Mouse (Mus musculus) limb, embryonic 11.5 days (tissue): ENCODE measurements around the gene Dhodh. TPM values are rescaled to one million over a fixed set of nuclear protein-coding genes. Genes with fewer than 3 reads are reported as not detected.

Experiments used
- ATAC-seq: fragments of 200-750 bp; cut with Nextera tagmentation; 2 replicates; pipeline ENCODE4 v1.8.0; 2017; ENCODE audit warnings: low read depth; ENCODE audit not compliant: insufficient number of reproducible peaks, low FRiP score, low TSS enrichment
- DNase-seq: peaks from one replicate; pipeline ENCODE4 v3.0.0-alpha.2; 2015; ENCODE audit warnings: low spot score
- H3K27ac ChIP-seq: fragments of 300-500 bp; sonication (generic); replicated peaks from 2 replicates; pipeline ENCODE4 v1.5.1; 2014; ENCODE audit warnings: low read depth, mild to moderate bottlenecking, low read length
- H3K27me3 ChIP-seq: fragments of 300-500 bp; sonication (generic); 2 replicates; pipeline ENCODE4 v1.6.1; 2014; ENCODE audit warnings: mild to moderate bottlenecking, low read length, mixed read lengths; ENCODE audit not compliant: control insufficient read depth, insufficient read depth
- H3K36me3 ChIP-seq: fragments of 300-500 bp; sonication (generic); 2 replicates; pipeline ENCODE4 v1.6.1; 2014; ENCODE audit warnings: mild to moderate bottlenecking, low read length, moderate library complexity, mixed read lengths; ENCODE audit not compliant: control insufficient read depth, insufficient read depth
- H3K4me1 ChIP-seq: fragments of 300-500 bp; sonication (generic); 2 replicates; pipeline ENCODE4 v1.6.1; 2014; ENCODE audit warnings: low read length, mixed read lengths; ENCODE audit not compliant: control insufficient read depth, insufficient read depth
- H3K4me2 ChIP-seq: fragments of 300-500 bp; sonication (generic); 2 replicates; pipeline ENCODE4 v1.6.1; 2014; ENCODE audit warnings: low read depth, mild to moderate bottlenecking, moderate library complexity; ENCODE audit not compliant: severe bottlenecking
- H3K4me3 ChIP-seq: fragments of 300-500 bp; sonication (generic); 2 replicates; pipeline ENCODE4 v1.5.1; 2014; ENCODE audit warnings: low read depth, low read length
- H3K9ac ChIP-seq: fragments of 300-500 bp; sonication (generic); 2 replicates; pipeline ENCODE4 v1.6.1; 2014; ENCODE audit warnings: mild to moderate bottlenecking, low read length
- H3K9me3 ChIP-seq: fragments of 300-500 bp; sonication (generic); 2 replicates; pipeline ENCODE4 v1.6.1; 2016; ENCODE audit warnings: low read length; ENCODE audit not compliant: control insufficient read depth
- WGBS: fragments of 180-500 bp; shearing (Covaris S2); extraction: QIAGEN DNeasy Blood & Tissue Kit; methylation state at CpG from one replicate; pipeline ENCODE4 v1.1.7; 2014; 5-methylcytosine and 5-hydroxymethylcytosine counted together
- polyA plus RNA-seq: library from polyadenylated mRNA; unstranded; fragments of >200 nt; fragmentation: Nextera tagmentation; extraction: Ambion mirVana; gene quantifications from 2 replicates; pipeline ENCODE4 v1.2.1, GENCODE M21; 2014

Gene Dhodh
- polyA plus RNA-seq, 1 experiment from 2014 or later = 49.4 TPM

- peaks cover 4% of the 10 kb centered on the region for H3K36me3 ChIP-seq
- 83% methylated on average over 6 of the region's 6 CpGs for WGBS
- peak; percentile 35 for DNase-seq
Measured at GRCm38 (mm10) chr8:109593117-109593788, 15.2 kb downstream of the Dhodh start.

GRCm38 (mm10) chr8:109592164-109592563 is 16.3 kb downstream of the Dhodh start:
- Histone ChIP-seq H3K27me3 (no peaks in the 10 kb centered on the region), H3K9ac (no peak overlapping the region), H3K4me3 (no peak overlapping the region), H3K9me3 (no peaks in the 10 kb centered on the region), H3K27ac (no peak overlapping the region), H3K36me3 (peaks cover 4% of the 10 kb centered on the region), H3K4me1 (no peaks in the 10 kb centered on the region), H3K4me2 (no peak overlapping the region)
- DNase-seq (no peak), ATAC-seq (no peak)
- 95% methylated on average over 5 of the region's 5 CpGs for WGBS

More at GRCm38 (mm10) chr8:109593117-109593788, 15.2 kb downstream of the Dhodh start:
- no peak overlapping the region for H3K9ac ChIP-seq
- no peaks in the 10 kb centered on the region for H3K4me1 ChIP-seq
- no peak for ATAC-seq
- no peaks in the 10 kb centered on the region for H3K27me3 ChIP-seq
- H3K9me3 ChIP-seq = no peaks in the 10 kb centered on the region
- no peak overlapping the region for H3K4me3 ChIP-seq
- H3K27ac ChIP-seq = no peak overlapping the region
- H3K4me2 ChIP-seq = no peak overlapping the region

- Histone ChIP-seq H3K9me3 (no peaks in the 10 kb centered on the region), H3K4me3 (no peak overlapping the region), H3K27ac (no peak overlapping the region), H3K9ac (no peak overlapping the region), H3K27me3 (no peaks in the 10 kb centered on the region), H3K4me1 (no peaks in the 10 kb centered on the region), H3K36me3 (peaks cover 4% of the 10 kb centered on the region), H3K4me2 (no peak overlapping the region)
- DNase-seq (no peak), ATAC-seq (no peak)
- WGBS = 94% methylated on average over 3 of the region's 3 CpGs
Measured at GRCm38 (mm10) chr8:109591367-109591766, 17.1 kb downstream of the Dhodh start.

- Histone ChIP-seq H3K36me3 (peaks cover 4% of the 10 kb centered on the region), H3K27me3 (no peaks in the 10 kb centered on the region), H3K4me1 (no peaks in the 10 kb centered on the region), H3K27ac (no peak overlapping the region), H3K4me3 (no peak overlapping the region), H3K9ac (no peak overlapping the region), H3K4me2 (no peak overlapping the region), H3K9me3 (no peaks in the 10 kb centered on the region)
- DNase-seq = no peak
- ATAC-seq = no peak
- 88% methylated on average over 9 of the region's 9 CpGs for WGBS
Measured at GRCm38 (mm10) chr8:109590901-109591300, 17.6 kb downstream of the Dhodh start.

- DNase-seq (no peak), ATAC-seq (no peak)
- WGBS = 60% methylated on average over 7 of the region's 7 CpGs
- Histone ChIP-seq H3K27ac (no peak overlapping the region), H3K27me3 (no peaks in the 10 kb centered on the region), H3K36me3 (no peaks in the 10 kb centered on the region), H3K9ac (no peak overlapping the region), H3K4me1 (no peaks in the 10 kb centered on the region), H3K4me2 (no peak overlapping the region), H3K9me3 (no peaks in the 10 kb centered on the region; the same call in 1 of the 2 replicates), H3K4me3 (no peak overlapping the region)
Measured at GRCm38 (mm10) chr8:109586972-109587504, 21.4 kb downstream of the Dhodh start.

GRCm38 (mm10) chr8:109585652-109586051 is 22.8 kb downstream of the Dhodh start:
- Histone ChIP-seq H3K9me3 (no peaks in the 10 kb centered on the region; the same call in 1 of the 2 replicates), H3K9ac (no peak overlapping the region), H3K27ac (no peak overlapping the region), H3K4me3 (no peak overlapping the region), H3K4me2 (no peak overlapping the region), H3K27me3 (no peaks in the 10 kb centered on the region), H3K4me1 (no peaks in the 10 kb centered on the region), H3K36me3 (no peaks in the 10 kb centered on the region)
- ATAC-seq = no peak
- no peak for DNase-seq

- H3K9ac ChIP-seq = no peak overlapping the region
- no peak overlapping the region for H3K4me3 ChIP-seq
- H3K9me3 ChIP-seq = no peaks in the 10 kb centered on the region; the same call in 1 of the 2 replicates
- ATAC-seq (no peak), DNase-seq (no peak)
- H3K4me2 ChIP-seq = no peak overlapping the region
- WGBS = 88% methylated on average over 3 of the region's 3 CpGs
- no peak overlapping the region for H3K27ac ChIP-seq
- no peaks in the 10 kb centered on the region for H3K27me3 ChIP-seq
- no peaks in the 10 kb centered on the region for H3K4me1 ChIP-seq
- no peaks in the 10 kb centered on the region for H3K36me3 ChIP-seq
Measured at GRCm38 (mm10) chr8:109584830-109585229, 23.6 kb downstream of the Dhodh start.

- Histone ChIP-seq H3K4me3 (no peak overlapping the region), H3K27ac (no peak overlapping the region), H3K27me3 (no peaks in the 10 kb centered on the region), H3K9ac (no peak overlapping the region), H3K4me1 (no peaks in the 10 kb centered on the region), H3K9me3 (no peaks in the 10 kb centered on the region; the same call in 1 of the 2 replicates), H3K4me2 (no peak overlapping the region), H3K36me3 (no peaks in the 10 kb centered on the region)
- no peak for DNase-seq
- 84% methylated on average over 4 of the region's 4 CpGs for WGBS
- no peak for ATAC-seq
Measured at GRCm38 (mm10) chr8:109584293-109584692, 24.2 kb downstream of the Dhodh start.
